Mouse (Mus musculus) lung, postnatal 0 days (tissue): Measurements from ENCODE around the gene Kctd12b.
A peak's percentile ranks its signal among the peaks of the same experiment; 100 is the strongest.

Experiments
- CTCF ChIP-seq: IDR thresholded peaks from 2 replicates; pipeline ENCODE4 v1.5.1; 2016; ENCODE audit warnings: antibody characterized with exemption, mild to moderate bottlenecking
- EP300 ChIP-seq: IDR thresholded peaks from 2 replicates; pipeline ENCODE4 v1.6.1; 2016; ENCODE audit warnings: antibody characterized with exemption, mild to moderate bottlenecking, control low read depth

DNA sequence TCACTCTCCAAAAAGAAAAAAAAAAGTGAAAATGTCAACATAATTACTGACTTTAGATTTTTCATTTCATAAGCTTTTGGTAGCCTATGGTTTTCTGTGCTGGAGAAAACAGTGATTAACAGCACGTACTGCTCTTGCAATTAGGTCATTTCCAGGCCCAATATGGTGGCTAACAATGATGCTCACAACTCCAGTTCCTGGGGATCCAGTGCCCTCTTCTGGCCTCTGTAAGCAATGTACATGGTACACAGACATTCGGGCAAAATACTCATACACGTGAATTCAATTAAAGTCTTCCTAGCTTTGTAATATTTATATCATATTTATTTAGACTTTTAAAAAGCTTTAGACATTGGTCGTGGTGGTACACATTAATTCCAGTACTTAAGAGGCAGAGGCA is 23.4 kb upstream of the Kctd12b start:
- no peak for TF ChIP-seq EP300
- TF ChIP-seq CTCF = peak; percentile 64
